Mouse (Mus musculus) CH12.LX (cell line): Measurements from ENCODE around the gene Thtpa. TPM values are rescaled to one million over a fixed set of nuclear protein-coding genes. Genes with fewer than 3 reads are reported as not detected.

ENCODE experiments used
- DNase-seq: peaks from one replicate; pipeline ENCODE4 v3.0.0-alpha.2; 2013; ENCODE audit errors: extremely low read depth
- H3K27ac ChIP-seq: 2 replicates; pipeline ENCODE4 v1.5.1; 2012; ENCODE audit warnings: low read depth, mild to moderate bottlenecking, control low read depth, moderate library complexity; ENCODE audit not compliant: insufficient read depth
- H3K27me3 ChIP-seq: replicated peaks from 2 replicates; pipeline ENCODE3; 2012; ENCODE audit warnings: inconsistent platforms
- H3K36me3 ChIP-seq, 2 experiments: replicated peaks in 1 of 2; 2 replicates each; pipeline versions ENCODE3 to v1.6.1; 2012; ENCODE audit warnings: inconsistent platforms in 1 of 2, low read length in 1 of 2, mild to moderate bottlenecking in 1 of 2, mixed read lengths in 1 of 2, moderate library complexity in 1 of 2; ENCODE audit not compliant: control insufficient read depth in 1 of 2, insufficient read depth in 1 of 2
- H3K4me1 ChIP-seq, 2 experiments: 2 replicates each; pipeline ENCODE4 v1.6.1; 2012; ENCODE audit warnings: inconsistent platforms in 1 of 2, moderate library complexity in 1 of 2; ENCODE audit not compliant: insufficient read depth in 2 of 2, control insufficient read depth in 1 of 2
- H3K4me2 ChIP-seq: 2 replicates; pipeline ENCODE4 v1.6.1; 2012; ENCODE audit warnings: low read depth, mild to moderate bottlenecking, control low read depth; ENCODE audit not compliant: poor library complexity, insufficient read depth, severe bottlenecking
- H3K4me3 ChIP-seq, 3 experiments: fragments of 150-350 bp in 1 of 3; sonication (generic) in 1 of 3; replicated peaks in 1 of 3; 2 replicates each; pipeline versions ENCODE3 to v1.5.1; 2011 to 2012; ENCODE audit warnings: low read depth in 2 of 3, low read length in 2 of 3, mild to moderate bottlenecking in 2 of 3, moderate library complexity in 2 of 3, control low read depth in 1 of 3, improper control_type of control experiment in 1 of 3, inconsistent platforms in 1 of 3, mixed read lengths in 1 of 3; ENCODE audit not compliant: poor library complexity in 1 of 3
- H3K79me2 ChIP-seq: replicated peaks from 2 replicates; pipeline ENCODE4 v1.6.1; 2012; ENCODE audit warnings: mild to moderate bottlenecking, moderate library complexity; ENCODE audit not compliant: control insufficient read depth, poor library complexity, insufficient read depth, severe bottlenecking; ENCODE audit errors: extremely low read depth
- H3K9ac ChIP-seq: 2 replicates; pipeline ENCODE4 v1.6.1; 2012; ENCODE audit warnings: low read depth, mild to moderate bottlenecking, control low read depth, moderate library complexity; ENCODE audit not compliant: insufficient read depth
- H3K9me3 ChIP-seq: replicated peaks from 2 replicates; pipeline ENCODE3; 2012; ENCODE audit warnings: low read length, inconsistent platforms, mixed read lengths
- BHLHE40 ChIP-seq: IDR thresholded peaks from 2 replicates; pipeline ENCODE4 v1.6.1; 2011; ENCODE audit warnings: mild to moderate bottlenecking, low read depth, low read length, improper control_type of control experiment
- CHD1 ChIP-seq: IDR thresholded peaks from 2 replicates; pipeline ENCODE4 v1.6.1; 2012; ENCODE audit warnings: low read depth, low read length, improper control_type of control experiment, inconsistent platforms
- CHD2 ChIP-seq: IDR thresholded peaks from 2 replicates; pipeline ENCODE4 v1.6.1; 2011; ENCODE audit warnings: low read length, improper control_type of control experiment
- CTCF ChIP-seq, 2 experiments: IDR thresholded peaks in 1 of 2; conservative IDR thresholded peaks in 1 of 2; 2 replicates each; pipeline ENCODE4 v1.5.1; 2011 to 2012; ENCODE audit warnings: low read depth in 2 of 2, low read length in 2 of 2, improper control_type of control experiment in 1 of 2, inconsistent platforms in 1 of 2, mild to moderate bottlenecking in 1 of 2, moderate library complexity in 1 of 2
- E2F4 ChIP-seq: IDR thresholded peaks from 2 replicates; pipeline ENCODE4 v1.6.1; 2011; ENCODE audit warnings: low read depth, low read length, improper control_type of control experiment; ENCODE audit not compliant: insufficient replicate concordance
- ELF1 ChIP-seq: IDR thresholded peaks from 2 replicates; pipeline ENCODE4 v1.6.1; 2014; ENCODE audit warnings: low read depth, mild to moderate bottlenecking, inconsistent platforms, low read length, improper control_type of control experiment
- EP300 ChIP-seq: IDR thresholded peaks from 2 replicates; pipeline ENCODE4 v1.6.1; 2011; ENCODE audit warnings: low read length, improper control_type of control experiment
- ETS1 ChIP-seq: conservative IDR thresholded peaks from 2 replicates; pipeline ENCODE4 v1.6.1; 2012; ENCODE audit warnings: low read depth, mild to moderate bottlenecking, inconsistent platforms, low read length, improper control_type of control experiment, moderate library complexity
- GABPA ChIP-seq: IDR thresholded peaks from 2 replicates; pipeline ENCODE4 v1.6.1; 2012; ENCODE audit warnings: low read depth, low read length, improper control_type of control experiment, inconsistent platforms; ENCODE audit not compliant: insufficient replicate concordance
- HCFC1 ChIP-seq: IDR thresholded peaks from 2 replicates; pipeline ENCODE4 v1.6.1; 2012; ENCODE audit warnings: low read depth, mild to moderate bottlenecking, inconsistent platforms, low read length, improper control_type of control experiment
- IRF4 ChIP-seq: IDR thresholded peaks from 2 replicates; pipeline ENCODE4 v1.6.1; 2014; ENCODE audit warnings: low read depth, mild to moderate bottlenecking, inconsistent platforms, low read length, improper control_type of control experiment
- JUN ChIP-seq: IDR thresholded peaks from 2 replicates; pipeline ENCODE4 v1.6.1; 2011; ENCODE audit warnings: low read depth, mild to moderate bottlenecking, low read length, improper control_type of control experiment, moderate library complexity; ENCODE audit not compliant: insufficient read depth
- JUND ChIP-seq: conservative IDR thresholded peaks from 2 replicates; pipeline ENCODE4 v1.6.1; 2011; ENCODE audit warnings: low read depth, low read length, improper control_type of control experiment
- KAT2A ChIP-seq: IDR thresholded peaks from 2 replicates; pipeline ENCODE4 v1.6.1; 2012; ENCODE audit warnings: low read length, improper control_type of control experiment, inconsistent platforms; ENCODE audit not compliant: insufficient replicate concordance
- MAFK ChIP-seq: IDR thresholded peaks from 2 replicates; pipeline ENCODE4 v1.6.1; 2011; ENCODE audit warnings: low read length, improper control_type of control experiment; ENCODE audit not compliant: insufficient replicate concordance
- MAX ChIP-seq: IDR thresholded peaks from 2 replicates; pipeline ENCODE4 v1.6.1; 2011; ENCODE audit warnings: low read length, improper control_type of control experiment
- MAZ ChIP-seq: IDR thresholded peaks from 2 replicates; pipeline ENCODE4 v1.6.1; 2012; ENCODE audit warnings: low read depth, mild to moderate bottlenecking, inconsistent platforms, low read length, improper control_type of control experiment, moderate library complexity
- MEF2A ChIP-seq: IDR thresholded peaks from 2 replicates; pipeline ENCODE4 v1.6.1; 2014; ENCODE audit warnings: low read depth, mild to moderate bottlenecking, inconsistent platforms, low read length, improper control_type of control experiment, borderline replicate concordance
- MXI1 ChIP-seq: IDR thresholded peaks from 2 replicates; pipeline ENCODE4 v1.6.1; 2011; ENCODE audit warnings: mild to moderate bottlenecking, low read depth, low read length, improper control_type of control experiment
- MYC ChIP-seq: IDR thresholded peaks from 2 replicates; pipeline ENCODE4 v1.6.1; 2011; ENCODE audit warnings: low read depth, mild to moderate bottlenecking, improper control_type of control experiment, low read length
- NELFE ChIP-seq: IDR thresholded peaks from 2 replicates; pipeline ENCODE4 v1.6.1; 2011; ENCODE audit warnings: low read depth, low read length, improper control_type of control experiment
- NRF1 ChIP-seq: IDR thresholded peaks from 2 replicates; pipeline ENCODE4 v1.6.1; 2014; ENCODE audit warnings: low read depth, mild to moderate bottlenecking, inconsistent platforms, low read length, improper control_type of control experiment, moderate library complexity
- PAX5 ChIP-seq: IDR thresholded peaks from 2 replicates; pipeline ENCODE4 v1.6.1; 2012; ENCODE audit warnings: low read length, inconsistent platforms, mixed read lengths
- POLR2A ChIP-seq: IDR thresholded peaks from 2 replicates; pipeline ENCODE4 v1.6.1; 2011; ENCODE audit warnings: low read depth, mild to moderate bottlenecking, improper control_type of control experiment, low read length
- POLR2AphosphoS2 ChIP-seq: IDR thresholded peaks from 2 replicates; pipeline ENCODE4 v1.6.1; 2011; ENCODE audit warnings: low read depth, low read length, improper control_type of control experiment
- RAD21 ChIP-seq: IDR thresholded peaks from 2 replicates; pipeline ENCODE4 v1.6.1; 2011; ENCODE audit warnings: low read depth, mild to moderate bottlenecking, low read length, improper control_type of control experiment, moderate library complexity
- RCOR1 ChIP-seq: conservative IDR thresholded peaks from 2 replicates; pipeline ENCODE4 v1.6.1; 2012; ENCODE audit warnings: low read depth, mild to moderate bottlenecking, inconsistent platforms, low read length, improper control_type of control experiment
- SIN3A ChIP-seq: IDR thresholded peaks from 2 replicates; pipeline ENCODE4 v1.6.1; 2012; ENCODE audit warnings: low read length, improper control_type of control experiment, inconsistent platforms
- SMC3 ChIP-seq: IDR thresholded peaks from 2 replicates; pipeline ENCODE4 v1.6.1; 2011; ENCODE audit warnings: low read depth, low read length, improper control_type of control experiment
- TBP ChIP-seq: conservative IDR thresholded peaks from 2 replicates; pipeline ENCODE4 v1.6.1; 2011; ENCODE audit warnings: low read depth, low read length, improper control_type of control experiment
- TCF12 ChIP-seq: IDR thresholded peaks from 2 replicates; pipeline ENCODE4 v1.6.1; 2014; ENCODE audit warnings: low read depth, mild to moderate bottlenecking, inconsistent platforms, low read length, improper control_type of control experiment
- UBTF ChIP-seq: IDR thresholded peaks from 2 replicates; pipeline ENCODE4 v1.6.1; 2012; ENCODE audit warnings: low read depth, mild to moderate bottlenecking, inconsistent platforms, low read length, improper control_type of control experiment, moderate library complexity
- USF1 ChIP-seq: IDR thresholded peaks from 2 replicates; pipeline ENCODE4 v1.6.1; 2014; ENCODE audit warnings: low read depth, mild to moderate bottlenecking, inconsistent platforms, low read length, improper control_type of control experiment
- USF2 ChIP-seq: conservative IDR thresholded peaks from 2 replicates; pipeline ENCODE4 v1.6.1; 2011; ENCODE audit warnings: low read depth, low read length, improper control_type of control experiment
- ZC3H11A ChIP-seq: IDR thresholded peaks from 2 replicates; pipeline ENCODE4 v1.6.1; 2012; ENCODE audit warnings: low read depth, mild to moderate bottlenecking, inconsistent platforms, low read length, improper control_type of control experiment
- ZKSCAN1 ChIP-seq: IDR thresholded peaks from 2 replicates; pipeline ENCODE4 v1.6.1; 2012; ENCODE audit warnings: low read depth, inconsistent platforms, low read length, improper control_type of control experiment, borderline replicate concordance
- ZMIZ1 ChIP-seq: IDR thresholded peaks from 2 replicates; pipeline ENCODE4 v1.6.1; 2012; ENCODE audit warnings: low read depth, mild to moderate bottlenecking, inconsistent platforms, low read length, improper control_type of control experiment
- ZNF384 ChIP-seq: IDR thresholded peaks from 2 replicates; pipeline ENCODE4 v1.6.1; 2012; ENCODE audit warnings: low read depth, low read length, improper control_type of control experiment, inconsistent platforms
- dilution Hi-C: fragments of 300-500 bp; cut with MboI; formaldehyde crosslinking; loops from 2 replicates; pipeline ENCODE4 v1.14.3; 2020; ENCODE audit warnings: low sequenced_read_pairs; ENCODE audit not compliant: extremely low pct_unique_long_range_greater_than_20kb, extremely low pct_ligation_motif_present
- in situ Hi-C: fragments of 300-500 bp; cut with MboI; formaldehyde crosslinking; loops from 3 replicates; pipeline ENCODE4 v1.14.3; 2019; ENCODE audit warnings: low sequenced_read_pairs, low pct_ligation_motif_present, low pct_unique_long_range_greater_than_20kb, mixed read lengths
- polyA plus RNA-seq: library from polyadenylated mRNA; unstranded; fragments of >175 nt; gene quantifications from 2 replicates; pipeline ENCODE4 v1.2.1, GENCODE M21; 2012; ENCODE audit warnings: low read depth; ENCODE audit not compliant: insufficient read length
- total RNA-seq, 2 experiments: library from RNA; depleted of rRNA; stranded (reverse); fragments of 300-350 nt in 1 of 2; fragments of >200 nt in 1 of 2; gene quantifications; 2 replicates each; pipeline ENCODE4 v1.2.3; 2012 to 2014

The Thtpa gene
- total RNA-seq (2012; rRNA removed) (3.7 and 4.0 TPM in 2 replicates), total RNA-seq (2014; rRNA removed) (9.0 and 9.4 TPM in 2 replicates), polyA plus RNA-seq (5.5 and 6.7 TPM in 2 replicates)

DNA sequence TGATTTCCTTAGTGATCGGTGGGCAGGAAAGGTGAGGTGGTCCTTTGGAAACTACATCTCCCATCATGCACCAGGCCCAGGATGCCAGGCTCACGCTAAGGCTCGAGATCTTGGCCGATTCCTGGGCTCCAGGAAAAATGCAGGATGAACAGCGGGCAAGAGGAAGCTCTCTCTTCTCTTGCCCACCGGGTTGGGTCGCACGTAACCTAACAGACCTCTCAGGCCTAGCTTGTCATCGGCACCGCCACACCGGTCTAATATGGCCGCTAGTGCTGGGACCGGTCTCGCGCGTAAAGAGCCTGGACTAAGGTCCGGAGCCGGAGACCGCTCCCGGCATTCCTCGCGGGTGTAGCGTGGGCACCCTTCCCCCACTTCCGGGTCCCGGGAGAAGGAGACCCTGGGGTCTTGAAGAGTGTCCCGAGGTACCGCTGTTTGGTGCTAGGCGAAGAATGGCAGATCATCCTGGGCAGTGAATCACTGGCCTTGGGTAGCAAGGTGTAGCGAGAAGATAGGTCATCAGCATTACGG lies at the start of gene Thtpa:
TSS of gene Thtpa (plus strand) at position 81 of the 528 bp plus-strand sequence.
- peaks cover 2% of the 10 kb centered on the region for H3K27me3 ChIP-seq
- TF ChIP-seq NRF1 (0 out of 2 replicates have a peak, but pooled peaks have one; percentile 31), USF2 (no peak), MYC (no peak; the same call in 1 of the 2 replicates), E2F4 (no peak), RAD21 (no peak), BHLHE40 (no peak), JUN (no peak), GABPA (no peak; the same call in 1 of the 2 replicates), POLR2AphosphoS2 (no peak), NELFE (peak; percentile 46; the same call in 1 of the 2 replicates), MAX (peak; percentile 68; the same call in 1 of the 2 replicates), SMC3 (no peak), EP300 (no peak), TCF12 (peak; percentile 31; the same call in 1 of the 2 replicates), USF1 (no peak), MXI1 (no peak; the same call in 1 of the 2 replicates), MEF2A (0 out of 2 replicates have a peak, but pooled peaks have one; percentile 13), PAX5 (no peak), UBTF (no peak), ZNF384 (no peak), HCFC1 (peak; percentile 88), ZMIZ1 (no peak), CHD2 (peak; percentile 68), CTCF (conservative IDR thresholded peaks at IDR 0.05 in 1 of 2, IDR thresholded peaks at IDR 0.05 in 1 of 2; ENCODE audit: low read depth in 2 of 2, low read length in 2 of 2) (no peak), ETS1 (no peak), MAFK (no peak), ELF1 (peak; percentile 88), SIN3A (peak; percentile 54; the same call in 1 of the 2 replicates), KAT2A (peak; percentile 66; the same call in 1 of the 2 replicates), MAZ (no peak), ZC3H11A (no peak), RCOR1 (no peak), ZKSCAN1 (no peak), IRF4 (no peak), TBP (no peak), CHD1 (no peak), POLR2A (peak; percentile 56), JUND (no peak)
- H3K4me1 ChIP-seq: peaks cover 6 to 45% of the 10 kb centered on the region in 2 experiments
- DNase-seq: peak; percentile 72
- no peak within 1 kb of the TSS for H3K9ac ChIP-seq
- dilution Hi-C loops (no loop called here), in situ Hi-C loops (no loop called here)
- no peak within 1 kb of the TSS for H3K27ac ChIP-seq
- no peaks in the 10 kb centered on the region for H3K79me2 ChIP-seq
- H3K4me2 ChIP-seq: no peak within 1 kb of the TSS
- H3K4me3 ChIP-seq: peak within 1 kb of the TSS; percentile 54 to 71 (median 66)
- H3K9me3 ChIP-seq: no peaks in the 10 kb centered on the region
- peaks cover 1 to 34% of the 10 kb centered on the region in 2 experiments for H3K36me3 ChIP-seq
